ENCODE assay signal across 13 mouse cellular contexts in the genomic region with DNA sequence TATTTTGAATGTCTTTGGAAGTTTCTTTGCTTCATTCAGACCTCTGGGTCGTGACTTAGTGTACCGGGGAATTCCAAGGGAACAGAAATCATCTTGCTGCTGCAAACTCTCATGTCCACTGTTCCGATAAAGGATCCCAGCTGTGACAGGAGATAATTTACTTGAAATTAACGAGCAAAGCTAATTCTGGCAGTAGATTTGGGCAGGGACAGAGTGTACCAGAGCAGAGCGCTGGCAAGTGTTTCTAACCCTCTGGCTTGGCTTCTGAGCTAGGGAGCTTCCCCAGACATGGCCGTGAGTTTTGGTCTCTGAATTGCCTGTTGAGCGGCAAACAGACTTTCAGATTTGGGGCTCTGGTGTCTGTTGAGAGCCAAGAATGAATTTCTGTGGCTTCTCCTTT. TPM values are rescaled to one million over a fixed set of nuclear protein-coding genes. Genes with fewer than 3 reads are reported as not detected.
A peak's percentile ranks its signal among the peaks of the same experiment; 100 is the strongest.
DNase-seq lines count a peak whose midpoint lies in the region; ATAC-seq lines count a peak whose summit lies in the region.
"Had no signal": no experiment of that assay in that cellular context is flagged by ENCODE, and none has a peak within 500 bp of the region (broad histone marks: within the 10 kb centered on the region; RNA-seq: fewer than 3 reads in every experiment).

No protein-coding gene starts in this region.

- H3K36me3 ChIP-seq in heart, embryonic 10.5 days: no peaks in the 10 kb centered on the region
- H3K36me3 ChIP-seq in lung, embryonic 16.5 days (ENCODE audit: control insufficient read depth, insufficient read depth, low read length): no peaks in the 10 kb centered on the region
- H3K36me3 ChIP-seq: midbrain, embryonic 10.5 days had no signal

- H3K27me3 ChIP-seq in heart, embryonic 10.5 days (ENCODE audit: insufficient read depth, poor library complexity, severe bottlenecking): no peaks in the 10 kb centered on the region
- no peaks in the 10 kb centered on the region for H3K27me3 ChIP-seq in lung, embryonic 16.5 days (ENCODE audit: control insufficient read depth, insufficient read depth, low read depth, low read length)

- H3K4me1 ChIP-seq in heart, embryonic 10.5 days: peaks cover 18% of the 10 kb centered on the region
- H3K4me1 ChIP-seq in lung, embryonic 16.5 days (replicated peaks; ENCODE audit: control insufficient read depth, insufficient read depth, low read length): peaks cover 3% of the 10 kb centered on the region; the same call in 1 of the 2 replicates

- ATAC-seq in lung, embryonic 16.5 days (ENCODE audit: low read depth): peak; percentile 43; the same call in 1 of the 2 replicates
- no peak for ATAC-seq in megakaryocyte progenitor cell, adult 5-6 weeks (replicated peaks; ENCODE audit: poor library complexity)
- ATAC-seq: forebrain, embryonic 16.5 days; hindbrain, embryonic 16.5 days had no signal

- H3K9me3 ChIP-seq in heart, embryonic 10.5 days: no peaks in the 10 kb centered on the region
- no peaks in the 10 kb centered on the region for H3K9me3 ChIP-seq in lung, embryonic 16.5 days (ENCODE audit: control insufficient read depth, low read length)
- H3K9me3 ChIP-seq: midbrain, embryonic 10.5 days had no signal

- DNase-seq in heart, adult 8-10 months (ENCODE audit: low spot score): peak; percentile 87
- DNase-seq in heart, embryonic 10.5 days (ENCODE audit: low spot score): no peak
- DNase-seq in fat pad, adult 2 months (ENCODE audit: extremely low read depth, low read depth, low spot score): peak; percentile 13
- DNase-seq in kidney, adult 11 months: peak; percentile 34
- no peak for DNase-seq in adrenal gland, postnatal 14 days
- DNase-seq in left cerebral cortex, adult 11 months (ENCODE audit: low spot score): no peak
- DNase-seq: cerebellum, postnatal 25 days; left cerebral cortex, postnatal 4 days had no signal

- H3K4me2 ChIP-seq in lung, embryonic 16.5 days (ENCODE audit: low read depth, low read length): no peak overlapping the region

- WGBS in heart, embryonic 10.5 days: 59% methylated on average over 7 of the region's 7 CpGs
- WGBS in lung, embryonic 16.5 days: 36% methylated on average over 7 of the region's 7 CpGs

- H3K27ac ChIP-seq in heart, embryonic 10.5 days: no peak overlapping the region
- no peak overlapping the region for H3K27ac ChIP-seq in lung, embryonic 16.5 days (ENCODE audit: low read length)
- H3K27ac ChIP-seq: midbrain, embryonic 10.5 days had no signal

- no peak overlapping the region for H3K4me3 ChIP-seq in heart, embryonic 10.5 days
- H3K4me3 ChIP-seq in lung, embryonic 16.5 days (ENCODE audit: low read length): no peak overlapping the region
- H3K4me3 ChIP-seq: midbrain, embryonic 10.5 days had no signal

- no peak overlapping the region for H3K9ac ChIP-seq in lung, embryonic 16.5 days (ENCODE audit: low read length)

RNA-seq across cellular contexts. Expression of a gene that starts 23.8 kb away (rescaled TPM):
- total RNA-seq in heart, adult 8-10 months (2022): under 1 TPM; 0.44 to 0.62 (median 0.53) TPM
- 0.08 and 0.20 TPM in 2 replicates for polyA plus RNA-seq in heart, embryonic 10.5 days (2016; fragmentation: Nextera tagmentation; extraction: Ambion mirVana)
- polyA plus RNA-seq in lung, embryonic 16.5 days (2015; fragmentation: Nextera tagmentation; extraction: Ambion mirVana): 1.6 and 2.3 TPM in 2 replicates
- total RNA-seq in megakaryocyte progenitor cell, adult 5-6 weeks (2015): not detected in 2 replicates
- total RNA-seq in megakaryocyte progenitor cell, adult 5-6 weeks (2017): not detected in 2 replicates
- 2.6 and 3.0 TPM in 2 replicates for total RNA-seq in adrenal gland, postnatal 14 days (2021)
- polyA plus RNA-seq: midbrain, embryonic 10.5 days had no signal

RNA-seq across cellular contexts. Expression of a gene that starts 41.9 kb away (rescaled TPM):
- total RNA-seq in heart, adult 8-10 months (2022): under 1 TPM in 2 of 4 experiments, not detected in 2; 0.14 to 0.37 TPM
- polyA plus RNA-seq in heart, embryonic 10.5 days (2016; fragmentation: Nextera tagmentation; extraction: Ambion mirVana): 2.9 and 3.3 TPM in 2 replicates
- 0.11 and 0.35 TPM in 2 replicates for polyA plus RNA-seq in lung, embryonic 16.5 days (2015; fragmentation: Nextera tagmentation; extraction: Ambion mirVana)
- not detected in 2 replicates for total RNA-seq in megakaryocyte progenitor cell, adult 5-6 weeks (2015)
- not detected in 2 replicates for total RNA-seq in megakaryocyte progenitor cell, adult 5-6 weeks (2017)
- total RNA-seq in adrenal gland, postnatal 14 days (2021): 0.37 and 0.56 TPM in 2 replicates

Comparison
In these comparisons a context has a peak if more than half of its experiments do, and no peak if none do; other contexts are left out.
1. DNase-seq: peak in heart, adult 8-10 months (single experiment), fat pad, adult 2 months (single experiment) and kidney, adult 11 months (single experiment); none in heart, embryonic 10.5 days (single experiment), adrenal gland, postnatal 14 days (single experiment) and left cerebral cortex, adult 11 months (single experiment).